Mouse (Mus musculus) bone marrow, adult 2 months (tissue): Measurements from ENCODE around the gene Col25a1.

ENCODE experiments used
- CTCF ChIP-seq: fragments of 200-500 bp; IDR thresholded peaks from 2 replicates; pipeline ENCODE4 v1.5.1; 2011; ENCODE audit warnings: low read length, control low read depth; ENCODE audit not compliant: control insufficient read depth, insufficient read depth
- POLR2A ChIP-seq: fragments of 200-500 bp; IDR thresholded peaks from 2 replicates; pipeline ENCODE4 v1.6.1; 2011; ENCODE audit warnings: low read depth, mild to moderate bottlenecking, control low read depth, low read length, borderline replicate concordance; ENCODE audit not compliant: control insufficient read depth

- no peak for TF ChIP-seq CTCF
- TF ChIP-seq POLR2A, result no peak
Observed at GRCm38 (mm10) chr3:130362797-130363367, 231.6 kb downstream of the Col25a1 start.
